Mouse (Mus musculus) kidney, postnatal 14 days (tissue): ENCODE measurements around the gene Dhx8.

Source experiments
- DNase-seq: peaks from one replicate; pipeline ENCODE4 v3.0.0; 2022; ENCODE audit warnings: mixed read lengths

Dhx8 gene

DNA sequence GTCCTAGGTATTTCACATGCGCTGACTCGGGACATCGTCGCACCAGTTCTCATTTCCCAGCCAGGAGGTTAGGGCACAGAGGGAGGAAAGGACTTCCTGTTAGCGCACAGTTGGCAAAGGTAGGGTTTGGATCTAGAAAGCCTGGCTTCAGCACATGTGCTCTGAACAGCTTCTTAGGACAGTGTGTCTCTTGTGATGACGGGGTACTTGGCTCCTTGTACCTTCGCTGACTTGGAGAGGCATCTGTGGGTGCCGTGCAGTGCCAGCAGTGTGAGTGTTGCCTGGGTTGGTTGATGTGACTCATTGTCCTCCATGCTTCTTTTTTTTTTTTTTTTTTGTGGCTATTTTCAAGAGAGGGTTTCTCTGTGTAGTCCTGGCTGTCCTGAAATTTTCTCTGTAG lies 23.9 kb downstream of the Dhx8 start:
- DNase-seq: no peak

- no peak for DNase-seq
Measured at GRCm38 (mm10) chr11:101757366-101757765, 24.6 kb downstream of the Dhx8 start.

- DNase-seq: peak; percentile 19
Measured at GRCm38 (mm10) chr11:101758431-101758830, 25.7 kb downstream of the Dhx8 start.

DNA sequence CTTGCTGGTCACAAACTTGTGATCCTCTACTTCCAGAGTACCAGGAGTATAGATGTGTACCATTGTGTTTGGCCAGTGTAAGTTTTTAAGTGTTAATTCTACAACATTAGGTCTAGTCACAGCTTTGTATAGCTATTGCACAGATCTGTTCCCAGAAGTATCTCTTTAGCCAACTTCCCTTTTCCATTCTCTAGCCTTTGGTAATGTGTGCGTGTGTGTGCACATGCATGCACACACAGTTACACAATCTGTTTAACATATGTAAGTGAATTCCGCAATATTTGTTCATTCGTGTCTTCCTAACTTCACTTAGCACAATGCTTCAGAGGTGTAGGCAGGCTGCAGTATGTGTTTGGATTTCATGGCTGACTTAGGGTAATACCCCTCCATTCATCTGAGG lies 26.8 kb downstream of the Dhx8 start:
- DNase-seq: no peak

DNA sequence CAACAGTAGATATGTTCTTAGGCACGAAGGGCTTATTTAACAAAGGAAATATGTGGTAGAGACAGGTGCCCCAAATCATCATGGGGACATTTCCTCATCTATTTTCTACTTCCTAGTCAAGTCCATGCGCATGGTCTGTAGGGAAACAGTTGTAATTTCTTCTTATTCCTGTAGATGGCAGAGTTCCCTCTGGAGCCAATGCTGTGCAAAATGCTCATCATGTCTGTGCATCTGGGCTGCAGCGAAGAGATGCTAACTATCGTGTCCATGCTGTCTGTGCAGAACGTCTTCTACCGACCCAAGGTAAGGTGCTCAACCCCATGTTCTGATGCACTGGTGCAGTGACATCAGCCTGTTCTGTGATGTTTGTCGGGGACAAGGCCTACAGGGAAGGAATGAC lies 31.0 kb downstream of the Dhx8 start:
- DNase-seq: peak; percentile 38

DNA sequence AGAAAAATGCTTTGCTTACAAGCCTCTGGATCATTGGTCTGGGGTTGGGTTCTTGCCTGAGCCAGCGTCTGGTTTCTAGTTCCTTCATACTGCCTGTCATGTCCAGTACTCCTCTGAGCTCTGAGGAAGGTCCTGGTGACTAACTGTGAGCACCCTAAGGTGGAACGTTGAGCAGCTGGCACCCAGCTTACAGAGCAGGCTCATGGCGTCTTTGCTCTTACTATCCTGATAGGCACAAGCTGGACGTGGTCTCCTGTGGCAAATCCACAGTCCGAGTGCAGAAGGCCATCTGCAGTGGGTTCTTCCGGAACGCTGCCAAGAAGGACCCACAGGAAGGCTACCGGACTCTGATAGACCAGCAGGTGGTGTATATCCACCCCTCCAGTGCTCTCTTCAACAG lies 31.8 kb downstream of the Dhx8 start:
- DNase-seq: no peak

GRCm38 (mm10) chr11:101767326-101767725 lies 34.6 kb downstream of the Dhx8 start:
- no peak for DNase-seq

- no peak for DNase-seq
Measured at GRCm38 (mm10) chr11:101768721-101769120, 36.0 kb downstream of the Dhx8 start.

GRCm38 (mm10) chr11:101770266-101770665 lies 37.5 kb downstream of the Dhx8 start:
- no peak for DNase-seq

- DNase-seq: no peak
Measured at GRCm38 (mm10) chr11:101772027-101772426, 39.3 kb downstream of the Dhx8 start.

DNA sequence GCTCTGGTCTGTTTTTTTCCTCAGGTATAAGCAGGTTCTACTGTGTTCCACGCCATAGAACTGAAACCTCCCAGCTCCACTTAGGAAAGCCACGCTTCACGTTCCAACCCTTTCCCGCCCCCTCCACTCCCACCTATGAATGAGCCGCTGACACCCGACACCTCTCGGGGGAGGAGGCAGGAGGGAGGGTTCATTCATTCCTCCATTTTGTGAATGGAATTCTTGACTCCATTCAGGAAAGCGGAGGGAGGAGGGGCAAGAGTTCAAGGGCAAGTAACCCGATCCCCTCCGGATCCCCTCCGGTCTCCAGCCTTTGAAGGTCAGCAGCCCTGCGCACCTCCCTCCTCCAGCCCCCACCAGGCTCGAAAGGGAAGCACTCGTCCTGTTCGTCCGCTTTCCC lies 39.7 kb downstream of the Dhx8 start:
- peak; percentile 69 for DNase-seq

GRCm38 (mm10) chr11:101776846-101777245 lies 44.1 kb downstream of the Dhx8 start:
- DNase-seq: no peak

- no peak for DNase-seq
Measured at GRCm38 (mm10) chr11:101783135-101783534, 50.4 kb downstream of the Dhx8 start.

DNA sequence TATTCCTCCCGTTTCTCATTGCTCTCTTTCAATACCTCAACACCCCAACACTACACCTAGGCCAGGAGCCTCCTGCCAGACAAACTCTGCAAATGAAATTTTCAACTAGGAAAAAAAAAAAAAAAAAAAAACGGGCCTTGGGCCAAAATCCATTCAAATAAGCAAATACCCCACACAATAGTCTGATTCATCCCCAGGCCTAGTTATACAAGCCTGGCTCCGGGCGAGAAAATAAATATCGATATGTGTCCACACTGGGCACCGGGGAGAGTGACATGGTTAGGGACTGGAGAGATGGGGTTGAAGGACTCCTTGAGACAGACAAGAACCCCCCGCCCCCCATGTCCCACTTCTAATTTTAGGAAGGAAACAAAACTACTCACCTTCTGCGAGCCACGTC lies 50.9 kb downstream of the Dhx8 start:
- DNase-seq: no peak

DNA sequence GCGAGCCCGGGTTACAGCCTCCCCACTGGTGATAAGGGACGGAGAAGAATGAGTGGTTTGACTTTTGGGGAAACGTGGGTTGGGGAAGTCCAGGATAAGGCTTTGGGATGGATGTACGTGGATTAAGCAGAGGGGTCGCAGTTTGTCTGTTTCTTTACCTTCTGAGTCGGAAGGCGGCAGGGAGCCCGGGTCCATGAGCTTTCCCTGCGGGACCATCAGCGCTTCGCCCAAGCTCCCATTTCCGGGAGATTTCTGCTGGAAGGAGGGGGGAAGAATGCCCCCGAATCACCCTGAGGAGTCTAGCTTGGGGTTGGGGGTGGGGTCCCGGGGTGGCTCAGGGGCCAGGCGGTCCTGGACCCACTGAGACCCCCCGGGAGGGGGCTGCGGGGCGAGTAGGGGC lies 51.4 kb downstream of the Dhx8 start:
- DNase-seq: no peak

GRCm38 (mm10) chr11:101784488-101785142 lies 51.9 kb downstream of the Dhx8 start:
- peak; percentile 20 for DNase-seq

GRCm38 (mm10) chr11:101785143-101785851 lies 52.6 kb downstream of the Dhx8 start, which contains the start of gene Etv4:
Etv4 (minus strand) TSS chr11:101785371.
- DNase-seq: peak; percentile 90

DNA sequence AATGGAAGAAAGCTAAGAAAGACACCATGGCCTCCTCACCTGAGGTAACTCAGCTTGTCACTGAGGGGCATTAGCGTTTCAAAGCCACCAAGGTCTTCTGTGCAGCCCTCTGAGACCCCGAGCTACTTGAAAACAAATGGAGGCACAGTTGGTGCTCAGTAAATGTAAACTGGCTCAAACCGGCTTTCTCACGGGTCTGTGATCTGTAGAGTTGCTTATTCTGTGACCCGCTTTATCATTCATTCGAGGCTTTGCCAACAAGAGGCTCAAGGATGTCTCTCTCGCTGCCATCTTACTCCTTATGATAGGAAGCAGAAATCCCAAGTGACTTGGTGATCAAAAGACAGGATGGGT lies 53.1 kb downstream of the Dhx8 start:
- DNase-seq: no peak

- DNase-seq: peak; percentile 58
Measured at GRCm38 (mm10) chr11:101786651-101787050, 53.9 kb downstream of the Dhx8 start.

GRCm38 (mm10) chr11:101787432-101787831 lies 54.7 kb downstream of the Dhx8 start:
- DNase-seq: no peak

GRCm38 (mm10) chr11:101790811-101791526 lies 58.2 kb downstream of the Dhx8 start:
- peak; percentile 61 for DNase-seq

DNA sequence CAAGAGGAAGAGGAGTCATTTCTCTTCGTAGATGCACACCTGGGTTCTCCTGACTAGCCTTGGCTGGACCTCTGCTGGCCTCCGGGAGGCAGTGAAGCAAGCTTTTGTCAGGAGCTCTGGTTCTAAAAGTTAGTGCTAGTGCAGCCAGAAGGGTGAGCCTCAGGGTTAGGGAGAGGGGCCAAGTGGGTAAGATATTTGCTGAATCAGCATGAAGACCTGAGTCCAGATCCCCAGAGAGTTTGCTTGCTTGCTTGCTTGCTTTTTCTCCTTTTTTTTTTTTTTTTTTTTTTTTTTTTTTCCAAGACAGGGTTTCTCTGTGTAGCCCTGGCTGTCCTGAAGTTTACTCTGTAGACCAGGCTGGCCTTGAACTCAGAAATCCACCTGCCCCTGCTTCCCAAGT lies 64.6 kb downstream of the Dhx8 start:
- DNase-seq: no peak

- peak; percentile 22 for DNase-seq
Measured at GRCm38 (mm10) chr11:101798083-101798482, 65.4 kb downstream of the Dhx8 start.

GRCm38 (mm10) chr11:101801386-101801785 lies 68.7 kb downstream of the Dhx8 start:
- DNase-seq: no peak
